Mouse (Mus musculus): ENCODE data around the gene Epc2.
"Not testable (repeated sequence)": the region's sequence is repeated elsewhere in the genome, so short reads cannot be mapped to it uniquely, and the experiment has no call there.

Epc2 gene

DNA sequence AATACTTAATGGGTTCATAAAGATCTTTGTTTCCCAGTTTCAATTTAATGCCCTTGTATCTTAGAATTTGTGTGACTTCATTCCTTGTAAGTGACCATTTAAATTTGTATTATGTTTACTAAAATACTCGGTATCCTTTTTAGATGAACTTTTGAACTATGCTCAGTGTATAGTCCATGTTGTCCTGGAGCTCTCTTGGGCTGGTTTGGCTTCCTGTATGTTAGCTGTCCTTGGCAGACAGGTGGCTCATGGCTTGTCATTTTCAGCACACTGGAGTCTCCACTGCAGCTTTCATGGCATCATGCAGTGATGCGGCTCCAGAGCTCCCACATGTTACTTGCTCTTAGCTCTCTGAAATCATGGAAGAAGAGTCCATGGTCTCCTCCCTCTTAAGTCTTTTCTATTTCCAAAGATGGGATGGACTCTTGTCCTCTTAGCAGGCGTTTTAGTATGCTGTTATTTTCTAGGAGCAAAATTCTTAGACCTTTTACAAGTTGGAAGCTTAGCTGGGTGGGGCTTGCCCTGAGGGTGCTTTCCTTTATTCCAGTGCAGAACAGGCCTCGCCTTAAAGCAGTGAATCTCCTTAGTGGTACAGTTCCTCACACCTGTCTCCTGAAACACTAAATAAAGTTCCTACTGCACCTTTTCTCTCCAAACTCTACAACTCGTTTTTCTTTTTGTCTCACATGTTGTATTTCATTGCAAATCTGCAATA lies 20.5 kb downstream of the Epc2 start:
- no peak for DNase-seq (ENCODE audit: low read depth, low spot score)

DNA sequence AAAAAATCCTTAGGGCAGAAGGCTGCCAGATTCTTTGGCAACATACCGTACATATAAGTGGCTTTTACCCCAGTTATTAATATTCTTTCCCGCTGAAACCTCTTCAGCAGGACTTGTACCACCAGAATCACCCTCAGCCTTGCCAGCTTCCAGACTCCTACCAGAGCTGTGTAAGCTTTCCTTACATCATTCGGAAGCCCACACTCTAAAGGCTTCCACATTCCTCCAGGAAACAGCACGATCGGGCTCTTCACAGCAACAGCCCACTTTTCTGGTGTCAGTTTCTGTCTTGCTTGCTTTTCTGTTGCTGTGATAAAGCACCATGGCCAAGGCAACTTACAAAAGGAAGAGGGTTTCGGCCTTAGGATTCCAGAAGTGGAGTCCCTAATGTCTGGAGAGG lies 21.2 kb downstream of the Epc2 start:
- no peak for DNase-seq (ENCODE audit: low read depth, low spot score)

- DNase-seq (ENCODE audit: low read depth, low spot score), result peak; percentile 12
Measured at GRCm38 (mm10) chr2:49482146-49482545, 30.9 kb downstream of the Epc2 start.

- DNase-seq (ENCODE audit: low read depth, low spot score), result peak; percentile 17
Measured at GRCm38 (mm10) chr2:49483382-49483781, 32.1 kb downstream of the Epc2 start.

GRCm38 (mm10) chr2:49501435-49501834 lies 50.1 kb downstream of the Epc2 start:
- DNase-seq (ENCODE audit: low read depth, low spot score), result no peak

DNA sequence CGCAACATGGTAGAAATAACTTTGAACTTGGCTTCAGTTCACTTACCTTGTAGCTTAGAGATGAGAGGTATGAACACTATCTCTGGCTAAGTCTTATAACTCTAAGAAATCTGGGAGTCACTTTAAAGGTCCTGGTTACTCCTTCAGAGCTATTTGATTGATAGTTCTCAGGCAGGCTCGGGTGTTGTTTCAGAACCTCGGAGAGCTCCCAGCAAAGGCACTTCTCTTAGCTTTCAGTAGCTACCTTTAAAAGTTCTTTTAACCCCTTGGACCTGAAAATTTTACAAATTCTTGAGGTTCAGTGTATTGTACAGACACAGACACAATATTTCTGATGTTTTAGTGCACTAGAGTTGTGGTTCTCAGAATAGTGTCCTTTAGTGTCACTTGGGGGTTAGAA lies 52.3 kb downstream of the Epc2 start:
- peak; percentile 53 for DNase-seq (ENCODE audit: low read depth, low spot score)

DNA sequence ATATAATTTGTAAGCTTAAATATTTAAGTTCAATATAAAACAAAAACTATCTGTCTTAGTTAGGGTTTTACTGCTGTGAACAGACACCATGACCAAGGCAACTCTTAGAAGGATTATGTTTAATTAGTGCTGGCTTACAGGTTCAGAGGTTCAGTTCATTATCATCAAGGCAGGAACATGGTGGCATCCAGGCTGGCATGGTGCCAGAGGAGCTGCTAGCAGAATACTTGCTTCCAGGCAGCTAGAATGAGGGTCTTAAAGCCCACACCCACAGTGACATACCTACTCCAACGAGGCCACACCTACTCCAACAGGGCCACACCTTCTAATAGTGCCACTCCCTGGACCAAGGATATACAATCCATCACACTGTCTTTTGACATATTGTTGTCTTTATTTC lies 53.9 kb downstream of the Epc2 start:
- DNase-seq (ENCODE audit: low read depth, low spot score), result not testable (repeated sequence)

- no peak for DNase-seq (ENCODE audit: low read depth, low spot score)
Measured at GRCm38 (mm10) chr2:49510832-49511231, 59.5 kb downstream of the Epc2 start.

DNA sequence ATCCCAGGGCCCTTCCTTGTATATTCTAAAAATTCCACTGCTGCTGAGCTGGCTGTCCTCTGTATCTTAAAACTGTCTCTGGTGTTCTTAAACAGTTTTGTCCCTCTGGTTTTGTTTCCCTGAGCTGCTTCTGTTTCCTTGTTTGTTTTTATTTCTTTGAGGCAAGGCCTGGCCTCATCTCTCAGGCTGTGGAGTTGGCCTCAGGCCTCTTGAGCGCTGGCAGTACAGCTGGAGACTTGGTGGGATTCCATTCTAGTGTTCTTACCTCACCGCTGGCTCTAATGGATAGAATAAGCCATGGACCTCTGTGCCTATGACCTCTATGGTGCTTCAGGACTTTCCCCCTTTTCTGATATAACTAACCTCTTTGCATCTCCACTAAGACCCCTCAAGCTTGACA lies 64.7 kb downstream of the Epc2 start:
- DNase-seq (ENCODE audit: low read depth, low spot score), result no peak

DNA sequence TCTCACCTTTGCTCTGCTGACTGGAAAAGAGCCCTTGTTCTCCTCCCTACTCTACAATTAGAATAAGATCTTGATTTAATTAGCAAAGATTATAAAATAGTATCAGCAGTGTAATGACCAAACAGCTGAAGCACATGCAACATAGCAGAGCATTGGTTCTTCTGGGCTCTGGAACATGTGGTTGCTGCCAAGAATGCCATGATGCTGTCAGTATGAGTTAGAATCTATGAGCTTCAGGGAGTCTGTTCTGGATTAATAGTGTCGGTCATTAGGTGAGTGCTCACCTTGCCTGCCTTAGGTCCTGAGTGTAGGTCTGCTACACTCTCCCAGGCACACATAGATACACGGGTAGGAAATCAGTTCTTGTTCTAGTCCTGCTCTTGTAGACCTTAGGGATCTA lies 69.1 kb downstream of the Epc2 start:
- DNase-seq (ENCODE audit: low read depth, low spot score), result no peak

DNA sequence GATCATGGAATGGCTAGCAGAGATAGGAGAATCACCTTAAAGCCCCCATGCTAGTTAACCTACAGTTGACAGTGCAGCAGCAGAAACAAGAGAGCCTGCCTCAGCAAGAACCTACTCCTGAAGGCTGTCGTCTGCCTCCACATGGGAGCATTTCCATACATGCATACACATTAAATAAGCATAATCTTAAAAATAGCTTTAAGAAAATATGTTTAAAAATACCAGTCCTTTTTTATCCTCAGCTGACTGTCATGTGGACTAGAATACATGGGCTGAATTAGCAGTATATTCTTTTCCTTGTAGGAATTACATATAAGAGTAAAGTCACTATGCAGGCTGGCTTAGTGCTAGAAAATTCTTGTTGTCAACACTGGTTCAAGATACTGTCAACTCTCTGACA lies 69.7 kb downstream of the Epc2 start:
- no peak for DNase-seq (ENCODE audit: low read depth, low spot score)

DNA sequence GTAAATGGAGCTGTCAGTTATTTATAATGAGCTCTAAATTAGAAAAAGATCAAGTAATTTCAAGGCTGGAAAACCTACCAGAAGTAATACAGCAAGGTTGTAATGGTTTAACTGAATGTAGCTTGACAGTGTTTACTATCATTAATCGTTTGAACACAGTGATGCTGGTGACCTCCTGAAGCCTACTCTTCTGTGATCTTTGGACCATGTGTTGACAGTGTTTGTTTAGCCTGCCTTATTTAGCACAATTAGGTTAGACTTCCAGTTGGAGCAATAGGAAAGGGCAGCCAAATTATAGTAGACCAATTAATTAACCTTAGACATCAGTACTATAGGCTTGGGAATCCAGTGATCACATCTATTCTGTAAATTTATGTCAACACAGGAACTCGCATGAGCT lies 70.3 kb downstream of the Epc2 start:
- no peak for DNase-seq (ENCODE audit: low read depth, low spot score)

- DNase-seq (ENCODE audit: low read depth, low spot score), result no peak
Measured at GRCm38 (mm10) chr2:49522578-49522977, 71.3 kb downstream of the Epc2 start.

DNA sequence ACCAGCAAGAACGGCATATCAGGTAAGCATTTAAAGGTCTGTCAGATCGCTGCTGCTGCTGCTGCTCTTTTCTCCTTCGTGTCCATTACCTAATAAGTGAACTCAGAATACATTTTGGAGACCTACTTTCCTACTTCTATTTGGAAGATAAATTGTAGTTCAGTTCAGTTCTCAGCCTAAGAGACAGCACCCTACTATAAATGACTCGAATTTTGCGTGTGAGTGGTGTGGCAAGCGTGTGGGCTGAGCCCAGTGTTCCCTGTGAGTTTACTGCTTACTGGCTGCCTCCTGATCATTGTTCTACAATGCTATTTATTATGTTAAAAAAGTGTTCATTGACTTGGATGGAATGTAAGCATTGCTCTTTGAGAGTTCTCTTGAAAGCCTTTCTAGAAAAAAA lies 85.9 kb downstream of the Epc2 start:
- DNase-seq (ENCODE audit: low read depth, low spot score), result no peak

- DNase-seq (ENCODE audit: low read depth, low spot score), result peak; percentile 11
Measured at GRCm38 (mm10) chr2:49538056-49538455, 86.8 kb downstream of the Epc2 start.

GRCm38 (mm10) chr2:49539745-49540144 lies 88.5 kb downstream of the Epc2 start:
- DNase-seq (ENCODE audit: low read depth, low spot score), result no peak

GRCm38 (mm10) chr2:49547813-49548212 lies 96.5 kb downstream of the Epc2 start:
- DNase-seq (ENCODE audit: low read depth, low spot score), result no peak

GRCm38 (mm10) chr2:49548492-49548891 lies 97.2 kb downstream of the Epc2 start:
- DNase-seq (ENCODE audit: low read depth, low spot score), result no peak

DNA sequence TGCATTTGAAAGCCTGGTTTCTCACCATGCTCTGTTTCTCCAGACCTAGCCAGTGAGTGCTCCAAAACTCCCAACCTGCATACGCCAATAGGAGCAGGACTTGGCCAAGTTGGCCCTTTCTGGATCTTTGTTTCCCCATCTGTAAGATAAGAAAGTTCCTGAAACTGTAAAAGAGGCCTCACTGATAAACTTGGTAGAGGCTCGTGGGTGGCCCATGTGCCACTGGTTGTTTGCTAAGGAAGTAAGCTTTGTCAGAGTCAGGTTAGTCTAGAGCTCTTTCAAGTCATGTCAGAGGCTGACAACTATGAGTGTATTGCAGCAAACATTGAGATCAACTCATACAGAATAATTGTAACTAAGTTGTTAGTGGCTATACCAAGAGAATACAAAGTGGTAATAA lies 101.8 kb downstream of the Epc2 start:
- no peak for DNase-seq (ENCODE audit: low read depth, low spot score)

- peak; percentile 20 for DNase-seq (ENCODE audit: low read depth, low spot score)
Measured at GRCm38 (mm10) chr2:49557339-49557738, 106.1 kb downstream of the Epc2 start.

DNA sequence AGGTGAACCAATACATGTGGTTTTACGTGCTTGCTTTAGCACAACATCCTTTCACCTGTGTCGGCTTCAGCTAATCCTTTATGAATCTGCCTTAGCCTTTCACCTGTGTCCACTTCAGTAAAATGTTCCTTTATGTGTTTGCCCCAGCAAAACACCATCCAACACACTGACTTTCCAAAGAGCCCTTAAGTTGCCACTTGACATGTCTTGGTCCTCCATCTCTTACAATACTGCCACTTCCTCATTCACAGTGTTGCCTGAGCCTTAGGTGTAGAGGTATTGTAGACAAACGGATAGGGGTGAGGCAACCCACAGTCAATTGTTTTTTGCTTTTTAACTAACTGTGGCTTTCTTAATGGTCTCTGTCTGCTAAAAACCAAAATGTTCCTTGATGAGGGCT lies 107.1 kb downstream of the Epc2 start:
- no peak for DNase-seq (ENCODE audit: low read depth, low spot score)

DNA sequence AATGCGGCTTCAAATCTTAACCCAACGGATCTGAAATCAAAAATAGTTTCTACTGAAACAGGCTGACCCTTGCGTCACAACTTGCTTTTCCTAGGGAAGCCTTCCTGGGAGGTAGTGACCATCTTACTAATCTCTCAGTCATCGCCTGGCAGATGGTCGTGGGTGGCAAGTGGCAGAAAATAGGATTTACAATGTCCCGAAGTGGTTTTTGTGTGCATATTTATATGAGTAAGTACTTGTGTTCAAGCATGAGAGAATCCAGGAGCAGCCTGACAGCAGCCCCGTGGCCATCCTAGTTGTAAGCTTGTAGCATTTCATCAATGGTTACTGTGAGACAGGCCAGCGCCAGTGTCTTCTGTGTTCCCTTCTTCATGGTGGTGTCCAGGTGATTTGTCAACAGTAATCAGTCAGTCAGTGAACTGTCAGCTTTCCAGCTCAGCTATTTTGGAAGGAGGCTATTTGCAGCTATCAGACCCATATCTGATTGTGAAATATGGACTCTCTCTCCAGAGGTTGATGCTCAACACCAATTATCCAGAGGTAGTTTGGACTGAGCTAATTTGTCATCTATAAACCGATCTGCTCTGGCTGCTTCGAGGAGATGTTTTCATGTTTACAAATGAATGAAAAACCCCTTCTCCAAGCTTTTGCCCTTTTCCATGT lies 111.5 kb downstream of the Epc2 start:
- no peak for DNase-seq (ENCODE audit: low read depth, low spot score)

Measured in CD4-positive, CD25-positive, alpha-beta regulatory T cell, adult 2 months (primary cell).